Mouse (Mus musculus): Measurements from ENCODE around the gene Idh3b. TPM values are rescaled to one million over a fixed set of nuclear protein-coding genes. Genes with fewer than 3 reads are reported as not detected.

Idh3b gene
- polyA plus RNA-seq, 1 experiment = 353 TPM

- peaks cover 3% of the 10 kb centered on the region; the same call in 1 of the 2 replicates for H3K4me1 ChIP-seq (ENCODE audit: control insufficient read depth, insufficient read depth, low read length)
- H3K4me3 ChIP-seq (ENCODE audit: insufficient read depth, low read length) = peak overlapping the region; percentile 76
- TF ChIP-seq CTCF (IDR thresholded peaks at IDR 0.05; ENCODE audit: extremely low read depth, insufficient read depth, low read length) (no peak), POLR2A (IDR thresholded peaks at IDR 0.05; ENCODE audit: extremely low read depth, insufficient read depth, low read length) (no peak)
- H3K27ac ChIP-seq (ENCODE audit: insufficient read depth, low read length) = peak overlapping the region; percentile 63; the same call in 1 of the 2 replicates
Measured at GRCm38 (mm10) chr2:130273732-130274131, 10.6 kb downstream of the Idh3b start.

GRCm38 (mm10) chr2:130268074-130268473, 16.3 kb downstream of the Idh3b start:
- Histone ChIP-seq H3K27ac (ENCODE audit: insufficient read depth, low read length) (no peak overlapping the region), H3K4me3 (ENCODE audit: insufficient read depth, low read length) (no peak overlapping the region), H3K4me1 (ENCODE audit: control insufficient read depth, insufficient read depth, low read length) (no peaks in the 10 kb centered on the region)
- TF ChIP-seq POLR2A (IDR thresholded peaks at IDR 0.05; ENCODE audit: extremely low read depth, insufficient read depth, low read length) (no peak), CTCF (IDR thresholded peaks at IDR 0.05; ENCODE audit: extremely low read depth, insufficient read depth, low read length) (no peak)

GRCm38 (mm10) chr2:130265520-130265919, 18.8 kb downstream of the Idh3b start:
- no peak for TF ChIP-seq CTCF (IDR thresholded peaks at IDR 0.05; ENCODE audit: extremely low read depth, insufficient read depth, low read length)
- no peak for TF ChIP-seq POLR2A (IDR thresholded peaks at IDR 0.05; ENCODE audit: extremely low read depth, insufficient read depth, low read length)
- no peak overlapping the region for H3K27ac ChIP-seq (ENCODE audit: insufficient read depth, low read length)
- H3K4me1 ChIP-seq (ENCODE audit: control insufficient read depth, insufficient read depth, low read length) = peaks cover 1% of the 10 kb centered on the region; the same call in 1 of the 2 replicates

GRCm38 (mm10) chr2:130262398-130262797, 21.9 kb downstream of the Idh3b start:
- TF ChIP-seq CTCF (IDR thresholded peaks at IDR 0.05; ENCODE audit: extremely low read depth, insufficient read depth, low read length) (no peak), POLR2A (IDR thresholded peaks at IDR 0.05; ENCODE audit: extremely low read depth, insufficient read depth, low read length) (no peak)
- H3K4me1 ChIP-seq (ENCODE audit: control insufficient read depth, insufficient read depth, low read length) = peaks cover 1% of the 10 kb centered on the region; the same call in 1 of the 2 replicates
- H3K27ac ChIP-seq (ENCODE audit: insufficient read depth, low read length) = no peak overlapping the region
- H3K4me3 ChIP-seq (ENCODE audit: insufficient read depth, low read length) = no peak overlapping the region

More at GRCm38 (mm10) chr2:130265520-130265919, 18.8 kb downstream of the Idh3b start:
- H3K4me3 ChIP-seq (ENCODE audit: insufficient read depth, low read length) = no peak overlapping the region

GRCm38 (mm10) chr2:130261914-130262313, 22.4 kb downstream of the Idh3b start:
- Histone ChIP-seq H3K4me1 (ENCODE audit: control insufficient read depth, insufficient read depth, low read length) (peaks cover 1% of the 10 kb centered on the region; the same call in 1 of the 2 replicates), H3K4me3 (ENCODE audit: insufficient read depth, low read length) (no peak overlapping the region), H3K27ac (ENCODE audit: insufficient read depth, low read length) (no peak overlapping the region)
- TF ChIP-seq POLR2A (IDR thresholded peaks at IDR 0.05; ENCODE audit: extremely low read depth, insufficient read depth, low read length) (no peak), CTCF (IDR thresholded peaks at IDR 0.05; ENCODE audit: extremely low read depth, insufficient read depth, low read length) (no peak)

GRCm38 (mm10) chr2:130260822-130261221, 23.5 kb downstream of the Idh3b start:
- Histone ChIP-seq H3K4me1 (ENCODE audit: control insufficient read depth, insufficient read depth, low read length) (peaks cover 1% of the 10 kb centered on the region; the same call in 1 of the 2 replicates), H3K27ac (ENCODE audit: insufficient read depth, low read length) (no peak overlapping the region), H3K4me3 (ENCODE audit: insufficient read depth, low read length) (no peak overlapping the region)
- no peak for TF ChIP-seq POLR2A (IDR thresholded peaks at IDR 0.05; ENCODE audit: extremely low read depth, insufficient read depth, low read length)
- TF ChIP-seq CTCF (IDR thresholded peaks at IDR 0.05; ENCODE audit: extremely low read depth, insufficient read depth, low read length) = no peak

GRCm38 (mm10) chr2:130256762-130257161, 27.6 kb downstream of the Idh3b start:
- TF ChIP-seq POLR2A (IDR thresholded peaks at IDR 0.05; ENCODE audit: extremely low read depth, insufficient read depth, low read length) (no peak), CTCF (IDR thresholded peaks at IDR 0.05; ENCODE audit: extremely low read depth, insufficient read depth, low read length) (no peak)
- Histone ChIP-seq H3K4me3 (ENCODE audit: insufficient read depth, low read length) (no peak overlapping the region), H3K4me1 (ENCODE audit: control insufficient read depth, insufficient read depth, low read length) (peaks cover 1% of the 10 kb centered on the region; the same call in 1 of the 2 replicates), H3K27ac (ENCODE audit: insufficient read depth, low read length) (no peak overlapping the region)

GRCm38 (mm10) chr2:130248226-130248625, 36.1 kb downstream of the Idh3b start:
- no peak overlapping the region for H3K27ac ChIP-seq (ENCODE audit: insufficient read depth, low read length)
- H3K4me1 ChIP-seq (ENCODE audit: control insufficient read depth, insufficient read depth, low read length) = no peaks in the 10 kb centered on the region
- TF ChIP-seq CTCF (IDR thresholded peaks at IDR 0.05; ENCODE audit: extremely low read depth, insufficient read depth, low read length) = no peak
- no peak for TF ChIP-seq POLR2A (IDR thresholded peaks at IDR 0.05; ENCODE audit: extremely low read depth, insufficient read depth, low read length)
- H3K4me3 ChIP-seq (ENCODE audit: insufficient read depth, low read length) = no peak overlapping the region

- no peaks in the 10 kb centered on the region for H3K4me1 ChIP-seq (ENCODE audit: control insufficient read depth, insufficient read depth, low read length)
- H3K27ac ChIP-seq (ENCODE audit: insufficient read depth, low read length) = no peak overlapping the region
- no peak overlapping the region for H3K4me3 ChIP-seq (ENCODE audit: insufficient read depth, low read length)
- TF ChIP-seq POLR2A (IDR thresholded peaks at IDR 0.05; ENCODE audit: extremely low read depth, insufficient read depth, low read length) (no peak), CTCF (IDR thresholded peaks at IDR 0.05; ENCODE audit: extremely low read depth, insufficient read depth, low read length) (peak; percentile 43; the same call in 1 of the 2 replicates)
Measured at GRCm38 (mm10) chr2:130246912-130247311, 37.4 kb downstream of the Idh3b start.

Other genes with a start within 250 kb of the Idh3b start
- gene Tgm6, start 172.1 kb downstream of the Idh3b start, polyA plus RNA-seq (2012; rRNA removed) = 0.17 TPM in 2 replicates
- 131 and 133 TPM in 2 replicates for gene Snrpb, start 105.1 kb downstream of the Idh3b start, polyA plus RNA-seq (2012; rRNA removed)
- gene Tmc2, start 89.4 kb downstream of the Idh3b start, polyA plus RNA-seq (2012; rRNA removed) = not detected in 2 replicates
- 144 and 146 TPM in 2 replicates for gene Nop56, start 10.1 kb downstream of the Idh3b start, polyA plus RNA-seq (2012; rRNA removed)
- gene Ebf4, start 10.6 kb upstream of the Idh3b start, polyA plus RNA-seq (2012; rRNA removed) = 13.0 and 16.1 TPM in 2 replicates
- gene Cpxm1, start 113.0 kb upstream of the Idh3b start, polyA plus RNA-seq (2012; rRNA removed) = 10.6 and 13.2 TPM in 2 replicates
- not detected in 2 replicates for gene Gm28372, start 120.7 kb upstream of the Idh3b start, polyA plus RNA-seq (2012; rRNA removed)
- gene 1700020A23Rik, start 120.7 kb upstream of the Idh3b start, polyA plus RNA-seq (2012; rRNA removed) = not detected in 2 replicates
- not detected in 2 replicates for gene Tmem239, start 121.9 kb upstream of the Idh3b start, polyA plus RNA-seq (2012; rRNA removed)
- 101 and 118 TPM in 2 replicates for gene Vps16, start 139.8 kb upstream of the Idh3b start, polyA plus RNA-seq (2012; rRNA removed)
- 24.6 and 27.9 TPM in 2 replicates for gene Pced1a, start 140.2 kb upstream of the Idh3b start, polyA plus RNA-seq (2012; rRNA removed)
- 156 and 166 TPM in 2 replicates for gene Ptpra, start 165.7 kb upstream of the Idh3b start, polyA plus RNA-seq (2012; rRNA removed)